Mouse (Mus musculus) v-Abl transformed pro-B cells (cell line): ENCODE data around the gene Dis3.

Experiments used
- in situ Hi-C, 2 experiments: fragments of 400-800 bp; cut with MboI; formaldehyde crosslinking; loops; one replicate each; pipeline ENCODE4 v1.15.1; 2025; ENCODE audit not compliant: unreplicated experiment in 2 of 2

The Dis3 gene

DNA sequence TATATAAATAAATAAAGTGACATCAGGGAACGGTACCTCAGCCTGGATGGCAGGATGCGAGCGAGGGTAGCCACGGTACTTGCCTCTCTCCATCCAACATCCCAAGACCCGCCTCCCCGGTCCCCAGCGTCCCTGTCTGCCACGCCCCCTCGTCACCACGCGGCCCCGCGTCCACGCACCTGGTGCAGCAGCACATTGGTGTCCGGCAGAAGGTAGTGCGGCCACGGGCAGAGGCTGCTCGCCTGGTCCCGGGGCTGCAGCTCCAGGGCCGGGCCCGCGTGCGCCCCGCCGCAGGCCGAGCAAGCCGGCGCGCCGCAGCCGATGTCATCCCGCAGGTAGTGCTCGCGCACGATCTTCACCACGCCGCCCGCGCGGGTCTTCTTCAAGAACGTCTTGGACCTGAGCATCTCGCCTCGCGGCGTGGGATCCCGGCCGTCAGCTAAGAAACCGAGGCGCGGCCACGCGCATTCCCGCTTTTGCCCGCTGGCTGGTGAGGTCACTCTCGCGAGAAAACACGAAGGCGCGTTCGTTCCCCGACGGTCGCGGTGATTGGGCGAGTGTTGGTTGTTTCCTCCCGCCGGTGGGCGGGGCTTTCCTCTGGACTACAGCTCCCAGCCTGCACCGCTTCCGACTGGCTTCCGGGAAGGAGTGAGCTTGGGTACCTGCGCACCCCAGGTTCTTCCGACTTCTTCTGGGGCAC, at the start of gene Dis3, which contains the start of gene Pibf1:
Dis3 (minus strand) TSS at position 504 of the 700 bp plus-strand sequence.
Pibf1 (plus strand) TSS at position 158 of the 700 bp plus-strand sequence.
- in situ Hi-C loops = no loop called here

DNA sequence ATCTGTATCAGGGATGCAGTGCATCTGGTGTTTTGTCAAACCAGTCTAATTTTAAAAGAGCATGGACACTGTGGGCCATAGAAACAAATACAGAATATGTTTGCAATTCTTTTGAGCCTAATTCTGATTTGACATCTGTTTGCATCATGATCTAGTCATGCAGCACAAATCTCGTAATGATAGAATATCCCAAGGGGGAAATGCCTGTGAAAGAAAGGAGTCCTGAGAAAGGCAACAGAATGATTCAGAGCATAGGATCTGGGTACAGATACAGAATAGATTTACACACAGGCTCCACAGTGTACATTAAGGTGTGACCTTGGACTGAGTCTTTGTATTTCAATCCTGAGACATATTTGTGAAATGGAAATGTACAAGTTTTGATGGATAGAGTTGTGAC, 47.3 kb upstream of the Dis3 start:
- in situ Hi-C loops = no loop called here

GRCm38 (mm10) chr14:99141786-99142633, 42.4 kb upstream of the Dis3 start:
- in situ Hi-C loops = loop anchor here (5.0 kb wide), 1 partner anchor 750 kb away; no protein-coding TSS in a partner anchor

DNA sequence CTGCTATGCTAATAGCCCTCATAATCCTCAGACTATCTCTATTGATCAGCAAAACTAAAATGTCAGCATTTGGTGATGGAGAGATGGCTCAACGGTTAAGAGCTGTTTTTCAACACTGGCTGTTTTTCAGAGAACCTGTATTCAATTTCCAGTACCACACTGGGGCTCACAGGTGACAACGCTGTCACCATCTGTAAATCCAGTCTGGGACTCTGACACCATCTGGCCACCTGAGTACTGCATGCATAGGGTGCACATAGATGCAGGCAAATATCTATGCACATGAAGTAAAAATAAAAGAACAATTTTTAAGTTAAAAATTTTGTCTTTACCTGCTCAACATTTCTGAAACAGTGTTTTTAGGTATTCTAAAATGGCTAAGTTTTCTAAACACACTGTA, 40.5 kb upstream of the Dis3 start:
- in situ Hi-C loops = loop anchor here (5.0 kb wide), 1 partner anchor 752 kb away; no protein-coding TSS in a partner anchor

DNA sequence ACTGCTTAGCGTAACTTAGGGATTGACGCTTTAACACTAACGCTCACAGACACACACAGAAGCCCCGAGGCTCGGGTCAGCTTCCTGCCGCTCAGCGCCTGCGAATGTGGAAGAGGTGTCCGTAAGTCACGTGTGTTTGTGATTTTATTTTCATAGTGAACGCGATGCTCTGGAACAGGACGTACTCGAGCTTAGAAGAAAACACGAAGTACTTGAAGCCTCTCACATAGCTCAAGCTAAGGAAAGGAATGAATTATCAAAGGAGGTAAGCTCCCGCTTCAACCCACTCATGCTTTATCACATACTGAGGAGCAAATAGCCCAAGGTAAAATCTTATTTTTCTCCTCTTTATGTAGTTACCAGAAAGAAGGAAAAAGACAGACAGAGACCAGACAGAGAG, 36.7 kb upstream of the Dis3 start:
- in situ Hi-C loops = no loop called here

- in situ Hi-C loops = no loop called here
Observed at GRCm38 (mm10) chr14:99135761-99136160, 36.2 kb upstream of the Dis3 start.

- in situ Hi-C loops = no loop called here
Observed at GRCm38 (mm10) chr14:99134048-99134447, 34.5 kb upstream of the Dis3 start.

GRCm38 (mm10) chr14:99129050-99129449, 29.5 kb upstream of the Dis3 start:
- in situ Hi-C loops = no loop called here

DNA sequence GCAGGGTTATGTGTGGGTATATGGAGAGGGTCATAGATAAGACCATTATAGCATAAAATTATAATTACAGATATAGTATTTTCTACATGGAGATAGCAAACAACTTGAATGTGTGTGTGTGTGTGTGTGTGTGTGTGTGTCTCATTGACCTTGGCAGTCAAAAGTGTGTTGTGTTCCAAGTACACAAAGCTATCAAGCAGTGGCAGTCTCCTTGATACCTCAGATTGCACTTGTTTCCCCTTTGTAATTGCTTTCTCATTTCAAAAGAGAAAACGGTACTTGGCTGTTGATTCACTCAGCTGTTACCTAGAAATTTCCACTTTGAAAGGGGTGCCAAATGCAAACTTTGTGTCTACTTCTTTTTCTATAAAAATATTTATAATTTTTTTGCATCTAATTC, 27.9 kb upstream of the Dis3 start:
- in situ Hi-C loops = no loop called here

- in situ Hi-C loops = no loop called here
Observed at GRCm38 (mm10) chr14:99126713-99127112, 27.1 kb upstream of the Dis3 start.

GRCm38 (mm10) chr14:99124076-99124475, 24.5 kb upstream of the Dis3 start:
- in situ Hi-C loops = no loop called here

GRCm38 (mm10) chr14:99121584-99122339, 22.2 kb upstream of the Dis3 start:
- in situ Hi-C loops = no loop called here

DNA sequence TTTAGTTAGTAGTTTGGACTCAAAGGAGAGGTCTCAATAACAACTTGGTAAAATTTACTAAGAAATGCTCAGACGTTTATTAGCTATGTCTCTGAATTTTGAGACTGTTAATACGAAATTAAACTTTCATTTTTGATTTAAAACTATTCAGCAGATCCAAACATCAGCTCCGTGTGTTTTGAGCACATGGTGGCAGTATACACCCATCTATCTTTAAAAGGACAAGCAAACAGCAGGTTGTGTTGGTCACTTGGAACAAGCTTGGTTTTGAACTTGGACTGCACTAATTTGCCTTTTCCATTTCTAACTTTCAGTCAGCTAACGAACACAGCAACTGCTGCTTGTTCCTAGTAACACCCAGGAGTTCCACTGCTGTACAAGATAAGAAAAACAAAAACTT, 18.0 kb upstream of the Dis3 start:
- in situ Hi-C loops = no loop called here

- in situ Hi-C loops = no loop called here
Observed at GRCm38 (mm10) chr14:99108762-99109161, 9.2 kb upstream of the Dis3 start.

DNA sequence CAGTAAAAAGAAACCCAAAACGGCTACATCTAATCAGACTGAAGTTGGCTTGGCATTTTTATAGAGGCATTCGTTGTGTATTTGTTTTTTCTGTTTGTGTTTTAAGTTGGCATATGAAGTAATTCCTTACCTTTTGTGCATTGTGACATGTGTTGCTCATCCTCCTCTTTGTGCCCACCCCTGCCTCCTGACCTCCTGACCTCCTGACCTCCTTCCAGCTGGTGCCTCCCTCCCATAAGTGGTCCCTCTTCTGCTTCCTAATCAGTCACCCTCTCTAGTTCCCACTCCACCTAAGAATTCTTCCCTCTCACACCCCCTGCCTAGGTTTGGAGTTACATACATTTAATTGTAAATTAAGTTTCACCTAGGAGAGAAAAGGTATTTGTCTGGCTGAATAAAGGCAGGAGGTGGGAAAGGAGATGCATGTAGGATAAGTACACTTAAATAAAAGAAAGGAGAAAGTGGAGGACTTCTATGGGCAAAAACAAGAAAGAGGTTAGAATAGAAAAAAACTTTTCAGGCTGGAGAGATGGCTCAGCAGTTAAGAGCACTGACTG, 8.1 kb upstream of the Dis3 start:
- in situ Hi-C loops = no loop called here

- in situ Hi-C loops = no loop called here
Observed at GRCm38 (mm10) chr14:99106671-99107070, 7.1 kb upstream of the Dis3 start.

DNA sequence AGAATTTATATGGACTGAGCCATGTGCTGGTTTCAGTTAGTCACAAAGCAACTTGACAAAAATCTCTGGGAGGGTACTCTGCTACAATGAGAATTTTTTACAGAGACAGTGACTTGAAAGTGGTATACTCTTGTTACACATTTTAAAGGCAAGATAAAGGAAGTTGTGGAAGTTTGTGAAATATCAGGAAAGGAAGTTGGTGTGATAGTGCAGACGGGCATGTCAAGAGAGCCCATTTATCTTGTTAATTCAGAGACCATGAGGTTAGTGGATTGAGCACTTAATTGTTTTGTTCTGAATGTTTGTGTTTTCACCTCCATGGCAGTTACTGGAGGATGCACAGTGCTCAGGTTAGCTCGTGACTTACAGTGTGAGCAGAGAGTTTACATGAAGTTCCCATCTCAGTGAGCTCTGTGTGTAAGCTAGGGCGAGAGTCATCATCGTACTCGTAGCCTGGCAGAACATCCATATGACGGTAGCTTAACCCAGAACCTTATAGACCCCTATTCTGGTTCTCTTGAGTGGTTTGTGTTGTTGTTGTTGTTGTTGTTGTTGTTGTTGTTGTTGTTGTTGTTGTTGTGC, 5.1 kb upstream of the Dis3 start:
- in situ Hi-C loops = no loop called here

DNA sequence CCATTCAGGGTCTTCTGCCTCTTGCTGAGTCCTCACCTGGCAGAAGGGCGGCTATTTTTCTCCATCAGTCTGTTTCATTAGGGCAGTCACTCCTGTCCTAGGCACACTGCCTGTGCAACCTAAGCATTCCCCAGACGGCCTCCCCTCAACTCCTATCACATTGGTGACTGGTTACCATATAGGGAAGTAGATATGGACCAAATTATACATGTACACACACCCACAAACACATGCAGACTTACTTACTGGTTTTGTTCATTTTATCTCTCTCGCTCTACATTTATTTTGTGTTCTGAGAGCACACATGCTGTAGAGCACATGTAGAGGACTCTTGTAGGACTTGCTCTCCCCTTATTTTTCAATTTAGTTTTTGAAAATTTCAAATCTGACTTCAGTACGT, 3.5 kb upstream of the Dis3 start:
- in situ Hi-C loops = no loop called here

DNA sequence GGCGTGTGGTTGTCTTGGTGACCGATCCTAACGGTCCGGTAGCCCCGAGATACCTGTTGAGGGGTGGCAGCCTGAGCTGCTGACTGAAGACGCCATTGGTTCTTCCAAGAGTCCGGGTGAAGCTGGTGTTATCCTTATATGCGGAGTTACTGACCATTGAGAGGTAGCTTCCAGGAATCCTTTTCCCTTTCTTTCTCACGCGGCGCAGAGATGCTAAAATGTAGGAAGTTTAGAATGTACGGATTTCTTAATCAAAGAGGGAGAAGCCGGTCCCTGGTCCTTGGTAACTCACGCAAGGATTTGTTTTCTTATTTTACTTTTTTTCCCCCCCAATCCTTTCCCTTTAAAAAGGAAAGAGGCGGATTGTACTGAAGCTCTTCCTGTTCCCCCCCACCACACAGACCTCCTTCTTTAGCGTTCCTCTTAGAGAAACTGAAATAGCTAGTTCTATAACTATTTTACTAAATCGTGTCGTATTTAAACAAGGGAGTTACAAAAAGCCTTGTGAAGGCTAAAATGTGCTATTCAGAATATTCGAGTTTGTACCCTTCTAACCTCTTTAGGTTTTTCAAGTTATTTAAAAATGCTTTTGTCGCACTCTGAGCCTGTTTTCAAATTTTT, 507 bp upstream of the Dis3 start:
- in situ Hi-C loops = no loop called here

GRCm38 (mm10) chr14:99088947-99089346, 10.6 kb downstream of the Dis3 start:
- in situ Hi-C loops = no loop called here
